Mouse (Mus musculus) bone marrow, adult 2 months (tissue): ENCODE data around the gene Snhg11. TPM values are rescaled to one million over a fixed set of nuclear protein-coding genes. Genes with fewer than 3 reads are reported as not detected.

Experiments
- H3K27ac ChIP-seq: fragments of 200-500 bp; 2 replicates; pipeline ENCODE4 v1.5.1; 2012; ENCODE audit warnings: low read depth, mild to moderate bottlenecking, control low read depth, inconsistent platforms, low read length; ENCODE audit not compliant: control insufficient read depth, poor library complexity, insufficient read depth
- H3K4me1 ChIP-seq: fragments of 200-500 bp; 2 replicates; pipeline ENCODE4 v1.6.1; 2011; ENCODE audit warnings: low read length; ENCODE audit not compliant: control insufficient read depth, insufficient read depth
- H3K4me3 ChIP-seq: fragments of 200-500 bp; replicated peaks from 2 replicates; pipeline ENCODE3; 2011; ENCODE audit warnings: mild to moderate bottlenecking, low read depth, low read length, control low read depth; ENCODE audit not compliant: control insufficient read depth
- CTCF ChIP-seq: fragments of 200-500 bp; IDR thresholded peaks from 2 replicates; pipeline ENCODE4 v1.5.1; 2011; ENCODE audit warnings: low read length, control low read depth; ENCODE audit not compliant: control insufficient read depth, insufficient read depth
- POLR2A ChIP-seq: fragments of 200-500 bp; IDR thresholded peaks from 2 replicates; pipeline ENCODE4 v1.6.1; 2011; ENCODE audit warnings: low read depth, mild to moderate bottlenecking, control low read depth, low read length, borderline replicate concordance; ENCODE audit not compliant: control insufficient read depth
- WGBS: fragments of 180-500 bp; shearing (Covaris S2); methylation state at CpG from one replicate; pipeline ENCODE4 v1.1.7; 2018; 5-methylcytosine and 5-hydroxymethylcytosine counted together
- polyA plus RNA-seq: library from polyadenylated mRNA; stranded (reverse); fragments of >200 nt; gene quantifications from 2 replicates; pipeline ENCODE4 v1.2.4, GENCODE M21; 2011; ENCODE audit warnings: low replicate concordance; ENCODE audit not compliant: missing spikeins, insufficient read depth, insufficient read length

Gene Snhg11
- polyA plus RNA-seq, 1 experiment = 2.6 TPM

GRCm38 (mm10) chr2:158408997-158409594 is 33.7 kb downstream of the Snhg11 start:
- 38% methylated on average over 14 of the region's 14 CpGs for WGBS
- Histone ChIP-seq H3K4me3 (no peak overlapping the region), H3K4me1 (peaks cover 2% of the 10 kb centered on the region; the same call in 1 of the 2 replicates), H3K27ac (no peak overlapping the region)
- TF ChIP-seq POLR2A (no peak), CTCF (no peak)

- TF ChIP-seq CTCF (peak; percentile 63; the same call in 1 of the 2 replicates), POLR2A (peak; percentile 54; the same call in 1 of the 2 replicates)
- Histone ChIP-seq H3K4me1 (peaks cover 2% of the 10 kb centered on the region; the same call in 1 of the 2 replicates), H3K4me3 (peak within 1 kb of the TSS; percentile 97), H3K27ac (peak within 1 kb of the TSS; percentile 94)
- WGBS = under 1% methylated on average over 46 of the region's 46 CpGs
These were observed 34.2 kb downstream of the Snhg11 start, which contains the start of gene Ralgapb for GRCm38 (mm10) chr2:158409595-158410021. Gene Ralgapb (plus strand): TSS chr2:158409848.

GRCm38 (mm10) chr2:158410022-158411014 is 34.9 kb downstream of the Snhg11 start:
- TF ChIP-seq CTCF (no peak), POLR2A (no peak)
- H3K4me1 ChIP-seq = peaks cover 2% of the 10 kb centered on the region; the same call in 1 of the 2 replicates
- WGBS = 3% methylated on average over 67 of the region's 67 CpGs
- H3K4me3 ChIP-seq = peak overlapping the region; percentile 97
- peak overlapping the region; percentile 94 for H3K27ac ChIP-seq

- WGBS = 23% methylated on average over 2 of the region's 2 CpGs
- no peak overlapping the region for H3K27ac ChIP-seq
- peaks cover 2% of the 10 kb centered on the region; the same call in 1 of the 2 replicates for H3K4me1 ChIP-seq
- TF ChIP-seq CTCF = no peak
- TF ChIP-seq POLR2A = no peak
- no peak overlapping the region for H3K4me3 ChIP-seq
These were observed 37.8 kb downstream of the Snhg11 start for GRCm38 (mm10) chr2:158413240-158413639.

GRCm38 (mm10) chr2:158415826-158416225 is 40.4 kb downstream of the Snhg11 start:
- 6% methylated on average over 1 of the region's 1 CpGs for WGBS
- H3K4me3 ChIP-seq = no peak overlapping the region
- H3K4me1 ChIP-seq = peaks cover 2% of the 10 kb centered on the region; the same call in 1 of the 2 replicates
- TF ChIP-seq POLR2A = no peak
- TF ChIP-seq CTCF = no peak
- no peak overlapping the region for H3K27ac ChIP-seq

- Histone ChIP-seq H3K4me1 (no peaks in the 10 kb centered on the region; the same call in 1 of the 2 replicates), H3K27ac (no peak overlapping the region), H3K4me3 (no peak overlapping the region)
- no peak for TF ChIP-seq CTCF
- no peak for TF ChIP-seq POLR2A
- WGBS = 94% methylated on average over 1 of the region's 1 CpGs
These were observed 43.2 kb downstream of the Snhg11 start for GRCm38 (mm10) chr2:158418663-158419062.

Other genes starting within 250 kb of the Snhg11 start
- 13.9 and 19.0 TPM in 2 replicates for gene Tgm2, start 229.2 kb upstream of the Snhg11 start, polyA plus RNA-seq
- gene D630003M21Rik, start 146.4 kb upstream of the Snhg11 start, polyA plus RNA-seq = 0.23 and 0.35 TPM in 2 replicates
- not detected in 2 replicates for gene Bpi, start 117.5 kb upstream of the Snhg11 start, polyA plus RNA-seq
- gene Lbp, start 69.1 kb upstream of the Snhg11 start, polyA plus RNA-seq = 14.8 and 23.0 TPM in 2 replicates
- 7.1 and 16.6 TPM in 2 replicates for gene Ralgapb, start 34.2 kb downstream of the Snhg11 start, polyA plus RNA-seq
- gene Adig, start 127.0 kb downstream of the Snhg11 start, polyA plus RNA-seq = not detected in 2 replicates
- gene Arhgap40, start 137.2 kb downstream of the Snhg11 start, polyA plus RNA-seq = not detected in 2 replicates
- gene Slc32a1, start 235.1 kb downstream of the Snhg11 start, polyA plus RNA-seq = not detected in 2 replicates
- 10.9 and 12.9 TPM in 2 replicates for gene Actr5, start 249.2 kb downstream of the Snhg11 start, polyA plus RNA-seq